Mouse (Mus musculus) lung, embryonic 15.5 days (tissue): Measurements from ENCODE around the gene Scnn1a. TPM values are rescaled to one million over a fixed set of nuclear protein-coding genes. Genes with fewer than 3 reads are reported as not detected.

Experiments used
- ATAC-seq: fragments of 200-750 bp; cut with Nextera tagmentation; 2 replicates; pipeline ENCODE4 v1.8.0; 2017; ENCODE audit warnings: moderate number of reproducible peaks, borderline replicate concordance; ENCODE audit not compliant: low FRiP score, low TSS enrichment; ENCODE audit errors: extremely low read depth
- H3K27ac ChIP-seq: fragments of 300-500 bp; sonication (generic); 2 replicates; pipeline ENCODE4 v1.5.1; 2015; ENCODE audit warnings: moderate library complexity, mild to moderate bottlenecking, inconsistent platforms
- H3K27me3 ChIP-seq: fragments of 300-500 bp; sonication (generic); 2 replicates; pipeline ENCODE4 v1.6.1; 2015; ENCODE audit warnings: inconsistent platforms
- H3K36me3 ChIP-seq: fragments of 300-500 bp; sonication (generic); 2 replicates; pipeline ENCODE4 v1.6.1; 2015; ENCODE audit warnings: inconsistent platforms
- H3K4me1 ChIP-seq: fragments of 300-500 bp; sonication (generic); 2 replicates; pipeline ENCODE4 v1.6.1; 2015; ENCODE audit warnings: inconsistent platforms
- H3K4me2 ChIP-seq: fragments of 300-500 bp; sonication (generic); 2 replicates; pipeline ENCODE4 v1.6.1; 2015; ENCODE audit warnings: inconsistent platforms, mild to moderate bottlenecking, moderate library complexity
- H3K4me3 ChIP-seq: fragments of 300-500 bp; sonication (generic); 2 replicates; pipeline ENCODE4 v1.5.1; 2015; ENCODE audit warnings: mild to moderate bottlenecking, inconsistent platforms
- H3K9ac ChIP-seq: fragments of 300-500 bp; sonication (generic); 2 replicates; pipeline ENCODE4 v1.6.1; 2015; ENCODE audit warnings: inconsistent platforms
- H3K9me3 ChIP-seq: fragments of 300-500 bp; sonication (generic); 2 replicates; pipeline ENCODE4 v1.6.1; 2016; ENCODE audit warnings: inconsistent platforms
- WGBS: fragments of 180-500 bp; shearing (Covaris S2); methylation state at CpG from one replicate; pipeline ENCODE4 v1.1.7; 2015; 5-methylcytosine and 5-hydroxymethylcytosine counted together
- polyA plus RNA-seq: library from polyadenylated mRNA; unstranded; fragments of >200 nt; fragmentation: Nextera tagmentation; extraction: Ambion mirVana; gene quantifications from 2 replicates; pipeline ENCODE4 v1.2.1, GENCODE M21; 2015

Gene Scnn1a
- polyA plus RNA-seq, 1 experiment from 2014 or later = 5.8 TPM

- H3K27me3 ChIP-seq = no peaks in the 10 kb centered on the region; the same call in 1 of the 2 replicates
- H3K27ac ChIP-seq = no peak overlapping the region
- H3K4me3 ChIP-seq = no peak overlapping the region
- H3K36me3 ChIP-seq = no peaks in the 10 kb centered on the region
- no peaks in the 10 kb centered on the region for H3K9me3 ChIP-seq
- no peak overlapping the region for H3K9ac ChIP-seq
- H3K4me1 ChIP-seq = no peaks in the 10 kb centered on the region
- no peak for ATAC-seq
- H3K4me2 ChIP-seq = no peak overlapping the region
- WGBS = 80% methylated on average over 5 of the region's 5 CpGs
These were observed 69.4 kb downstream of the Scnn1a start for GRCm38 (mm10) chr6:125389853-125390252.

Other genes starting within 250 kb of the Scnn1a start
- gene Chd4, start 224.7 kb upstream of the Scnn1a start, polyA plus RNA-seq = 68.5 and 69.3 TPM in 2 replicates
- gene Nop2, start 188.8 kb upstream of the Scnn1a start, polyA plus RNA-seq = 56.5 and 58.8 TPM in 2 replicates
- 5.7 and 6.8 TPM in 2 replicates for gene Iffo1, start 175.4 kb upstream of the Scnn1a start, polyA plus RNA-seq
- 1,765 and 1,844 TPM in 2 replicates for gene Gapdh, start 154.2 kb upstream of the Scnn1a start, polyA plus RNA-seq
- gene Ncapd2, start 129.0 kb upstream of the Scnn1a start, polyA plus RNA-seq = 136 and 139 TPM in 2 replicates
- 208 and 224 TPM in 2 replicates for gene Mrpl51, start 128.9 kb upstream of the Scnn1a start, polyA plus RNA-seq
- gene Vamp1, start 105.1 kb upstream of the Scnn1a start, polyA plus RNA-seq = 4.2 and 5.4 TPM in 2 replicates
- 7.0 and 10.9 TPM in 2 replicates for gene Tapbpl, start 88.8 kb upstream of the Scnn1a start, polyA plus RNA-seq
- 2.6 and 4.5 TPM in 2 replicates for gene Cd27, start 83.6 kb upstream of the Scnn1a start, polyA plus RNA-seq
- 0.22 and 0.31 TPM in 2 replicates for gene Tuba3a, start 34.6 kb upstream of the Scnn1a start, polyA plus RNA-seq
- 79.1 and 82.5 TPM in 2 replicates for gene Ltbr, start 6.8 kb upstream of the Scnn1a start, polyA plus RNA-seq
- 88.3 and 101 TPM in 2 replicates for gene Tnfrsf1a, start 28.7 kb downstream of the Scnn1a start, polyA plus RNA-seq
- 0.31 and 0.36 TPM in 2 replicates for gene Plekhg6, start 60.1 kb downstream of the Scnn1a start, polyA plus RNA-seq
- 226 and 250 TPM in 2 replicates for gene Cd9, start 174.1 kb downstream of the Scnn1a start, polyA plus RNA-seq
- 19.1 and 20.8 TPM in 2 replicates for gene Vwf, start 226.1 kb downstream of the Scnn1a start, polyA plus RNA-seq